Mouse (Mus musculus) embryo, embryonic 10.5 days (tissue): ENCODE measurements at regions not wholly inside any gene's neighbourhood (a gene's known extent, or its start where the extent isn't known, plus 50 kb on each side); places are given as distances from the start of the nearest gene placed in this dataset.
"Not testable (repeated sequence)": the region's sequence is repeated elsewhere in the genome, so short reads cannot be mapped to it uniquely, and the experiment has no call there.

Experiments
- DNase-seq: peaks from one replicate; pipeline ENCODE4 v3.0.0-alpha.2; 2015; ENCODE audit warnings: low spot score

DNA sequence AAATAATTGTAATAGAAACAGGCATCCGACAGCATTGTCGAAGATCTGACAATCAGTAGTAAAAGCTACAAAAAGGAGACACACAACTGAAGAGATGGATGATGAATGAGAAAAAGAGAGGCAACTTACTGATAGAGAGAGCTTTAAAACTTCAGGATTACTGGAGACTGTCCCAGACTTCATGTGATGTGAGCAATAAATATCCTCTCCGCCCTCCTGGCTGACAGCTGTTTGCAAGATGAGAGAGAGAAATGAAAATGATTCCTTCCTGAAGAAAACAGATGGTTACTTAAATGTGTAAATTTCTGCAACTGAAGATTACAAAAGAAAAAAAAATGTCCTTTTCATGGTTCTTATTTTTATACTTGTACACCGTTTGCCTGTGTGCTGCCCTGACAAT, 306.7 kb upstream of the Ncam2 start:
- no peak for DNase-seq

DNA sequence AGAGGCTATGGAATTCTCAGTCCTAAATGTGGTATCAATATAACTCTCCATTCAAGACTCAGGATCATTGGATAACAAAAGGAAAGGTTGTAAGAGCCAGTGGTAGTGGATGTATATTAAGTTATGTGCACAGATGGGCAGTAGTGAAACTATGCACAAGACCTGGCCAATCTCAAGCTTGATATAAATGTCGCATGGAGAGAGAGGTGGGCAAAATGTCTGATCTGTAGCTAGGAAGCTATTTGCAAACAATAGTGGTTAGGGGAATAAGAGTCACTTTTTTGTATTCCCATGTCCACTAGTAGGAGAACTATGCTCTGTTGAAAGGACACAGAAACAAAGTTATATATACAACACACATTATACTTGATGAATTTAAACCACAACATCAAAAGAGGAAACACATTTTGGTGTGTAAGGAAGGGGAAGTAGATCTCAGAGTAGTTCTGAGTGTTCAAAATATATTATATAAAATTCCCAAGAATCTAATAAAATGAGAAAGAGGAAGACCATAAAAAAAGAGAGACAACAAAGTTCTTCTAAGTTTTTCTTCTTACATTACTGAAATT, 279.7 kb upstream of the Ncam2 start:
- DNase-seq: no peak

- no peak for DNase-seq
These were observed 269.5 kb upstream of the Ncam2 start for GRCm38 (mm10) chr16:80931017-80931416.

DNA sequence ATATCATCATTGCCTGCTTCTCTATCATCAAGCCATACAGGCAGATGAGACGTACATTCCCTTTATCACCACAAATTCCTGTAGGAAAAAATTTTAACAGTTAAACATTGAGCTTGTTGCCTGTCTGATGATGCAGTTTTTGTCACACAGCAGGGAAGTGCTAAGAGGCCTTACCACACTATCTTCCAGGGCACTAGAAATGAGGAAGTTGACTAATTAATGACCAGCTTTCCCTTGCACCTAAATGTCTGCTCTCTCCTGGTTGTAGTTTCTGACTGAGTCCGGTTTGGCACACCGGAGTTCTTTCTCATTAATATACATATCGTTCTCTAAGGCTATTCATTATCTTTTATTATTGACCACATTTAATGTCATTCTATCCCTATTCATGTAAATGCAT, 269.0 kb upstream of the Ncam2 start:
- no peak for DNase-seq

GRCm38 (mm10) chr16:80935741-80936140, 264.8 kb upstream of the Ncam2 start:
- no peak for DNase-seq

DNA sequence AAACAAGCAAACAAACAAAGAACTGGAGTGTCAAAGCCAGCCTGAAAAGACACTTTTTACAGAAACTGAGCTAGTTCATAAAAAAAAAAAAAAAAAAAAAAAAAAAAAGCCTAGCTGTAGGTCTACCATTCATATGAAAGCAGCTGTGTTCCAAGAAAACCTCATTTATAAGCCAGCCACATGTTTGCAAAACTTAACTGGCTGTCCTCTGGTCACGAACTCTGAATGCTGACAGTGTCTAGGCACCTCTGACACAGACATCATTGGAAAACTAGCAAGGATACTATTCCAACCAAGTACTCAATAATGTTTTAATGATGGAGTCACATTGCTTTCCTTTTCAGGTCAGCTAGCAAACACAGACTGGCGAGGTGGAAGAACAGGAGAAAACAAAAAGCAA, 238.4 kb upstream of the Ncam2 start:
- no peak for DNase-seq

DNA sequence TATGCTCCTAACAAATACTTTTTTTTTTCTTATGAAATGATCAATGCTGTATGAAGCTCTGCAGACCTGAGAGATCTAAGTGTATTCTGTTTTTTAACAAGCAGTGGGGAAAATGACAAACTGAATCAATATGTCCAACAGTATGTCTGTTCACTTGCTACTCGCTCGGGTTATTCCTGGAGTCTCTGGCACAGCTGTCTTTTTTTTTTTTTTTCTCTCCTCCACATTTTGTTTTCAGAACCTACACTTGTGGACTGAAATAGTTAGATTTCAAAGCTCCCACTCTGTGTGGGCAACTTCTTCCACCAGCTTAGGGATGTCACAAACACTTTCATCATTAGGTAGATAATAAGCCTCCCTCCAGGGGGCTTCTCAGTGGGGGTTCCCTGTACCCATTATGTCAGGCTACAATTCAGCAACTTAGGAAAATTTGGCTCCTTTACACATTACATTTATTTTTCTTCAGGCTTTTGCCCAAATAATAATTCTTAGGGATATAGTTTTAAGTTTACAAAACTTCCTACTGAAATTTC, 218.9 kb upstream of the Ncam2 start:
- DNase-seq: no peak

- no peak for DNase-seq
These were observed 212.7 kb upstream of the Ncam2 start for GRCm38 (mm10) chr16:80987816-80988215.

GRCm38 (mm10) chr16:81036831-81037230, 163.7 kb upstream of the Ncam2 start:
- DNase-seq: not testable (repeated sequence)

DNA sequence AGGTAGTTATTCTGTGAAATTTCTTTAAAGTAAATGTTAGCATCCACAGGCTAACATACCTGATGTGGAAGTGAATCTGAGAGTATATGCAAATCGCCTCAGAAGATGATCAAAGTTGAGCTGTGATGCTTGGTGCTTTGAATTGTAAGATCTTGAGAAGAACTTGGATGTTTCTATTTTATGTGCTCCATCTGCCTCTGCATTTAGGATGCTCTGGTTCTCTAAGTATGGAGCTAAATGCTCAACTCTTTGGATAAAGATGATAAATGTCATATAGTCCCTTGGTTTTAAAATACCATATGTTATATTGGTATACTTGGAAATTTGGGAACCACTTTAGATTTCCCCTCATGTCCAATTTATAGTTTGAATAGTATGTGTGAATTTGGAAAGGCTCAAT, 159.2 kb upstream of the Ncam2 start:
- DNase-seq: no peak

DNA sequence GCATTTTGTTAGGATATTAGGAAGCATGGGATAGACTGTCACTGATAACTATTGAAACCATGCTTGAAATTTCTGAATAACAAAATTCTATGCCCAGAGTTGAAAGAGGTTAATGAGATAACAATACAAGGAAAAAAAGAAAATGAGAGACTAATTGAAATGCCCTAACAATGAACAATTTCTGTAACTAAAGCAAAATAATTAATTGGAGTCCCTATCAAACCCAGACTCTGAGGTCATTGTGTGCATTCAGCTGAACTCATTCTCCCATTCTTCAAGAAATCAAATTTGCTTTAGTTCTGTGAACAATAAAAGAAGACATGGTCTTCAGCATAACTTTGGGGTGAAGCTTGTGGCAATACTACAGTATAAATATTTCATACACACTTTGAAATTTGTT, 154.8 kb upstream of the Ncam2 start:
- no peak for DNase-seq

GRCm38 (mm10) chr16:81068330-81068729, 132.2 kb upstream of the Ncam2 start:
- peak; percentile 67 for DNase-seq
